Mouse (Mus musculus) kidney, adult 2 months (tissue): ENCODE data around the gene Rims1.

Source experiments
- CTCF ChIP-seq: fragments of 200-500 bp; conservative IDR thresholded peaks from 2 replicates; pipeline ENCODE4 v1.5.1; 2011; ENCODE audit warnings: low read depth, mild to moderate bottlenecking, control low read depth, low read length, moderate library complexity, mixed read lengths; ENCODE audit not compliant: insufficient read depth, insufficient read length
- POLR2A ChIP-seq: fragments of 200-500 bp; IDR thresholded peaks from one replicate; pipeline ENCODE4 v1.6.1; 2011; ENCODE audit warnings: low read depth, low read length, control low read depth

GRCm38 (mm10) chr1:22627013-22627412, 178.8 kb downstream of the Rims1 start:
- 0 out of 2 replicates have a peak, but pooled peaks have one; percentile 16 for TF ChIP-seq CTCF
- no peak for TF ChIP-seq POLR2A
